Mouse (Mus musculus): Measurements from ENCODE around the gene Dop1a. TPM values are rescaled to one million over a fixed set of nuclear protein-coding genes. Genes with fewer than 3 reads are reported as not detected.

Gene Dop1a
- polyA plus RNA-seq, 1 experiment from 2014 or later = 12.5 TPM

GRCm38 (mm10) chr9:86438337-86439009, 28.5 kb upstream of the Dop1a start:
- Histone ChIP-seq H3K4me2 (replicated peaks; ENCODE audit: low read depth, low read length) (no peak overlapping the region), H3K4me3 (ENCODE audit: low read depth, low read length) (no peak overlapping the region), H3K27me3 (replicated peaks; ENCODE audit: insufficient read depth, low read length) (no peaks in the 10 kb centered on the region), H3K36me3 (ENCODE audit: insufficient read depth, low read length) (no peaks in the 10 kb centered on the region), H3K9me3 (ENCODE audit: low read length) (no peaks in the 10 kb centered on the region), H3K27ac (ENCODE audit: low read length) (no peak overlapping the region), H3K9ac (replicated peaks; ENCODE audit: low read depth) (no peak overlapping the region), H3K4me1 (ENCODE audit: insufficient read depth, low read depth, low read length) (no peaks in the 10 kb centered on the region)
- ATAC-seq (no peak), DNase-seq (ENCODE audit: low spot score) (no peak)
- WGBS = 49% methylated on average over 11 of the region's 11 CpGs
- no peak for TF ChIP-seq EP300 (IDR thresholded peaks at IDR 0.05)
- no peak for TF ChIP-seq CTCF (IDR thresholded peaks at IDR 0.05)

- H3K4me1 ChIP-seq (ENCODE audit: insufficient read depth, low read depth, low read length) = no peaks in the 10 kb centered on the region
- WGBS = 57% methylated on average over 4 of the region's 4 CpGs
- no peak overlapping the region for H3K4me2 ChIP-seq (replicated peaks; ENCODE audit: low read depth, low read length)
- no peak overlapping the region for H3K4me3 ChIP-seq (ENCODE audit: low read depth, low read length)
- H3K27ac ChIP-seq (ENCODE audit: low read length) = no peak overlapping the region
- TF ChIP-seq CTCF (IDR thresholded peaks at IDR 0.05) (no peak), EP300 (IDR thresholded peaks at IDR 0.05) (no peak)
- ATAC-seq (no peak), DNase-seq (ENCODE audit: low spot score) (no peak)
- H3K9me3 ChIP-seq (ENCODE audit: low read length) = no peaks in the 10 kb centered on the region
- H3K9ac ChIP-seq (replicated peaks; ENCODE audit: low read depth) = no peak overlapping the region
- H3K36me3 ChIP-seq (ENCODE audit: insufficient read depth, low read length) = no peaks in the 10 kb centered on the region
- H3K27me3 ChIP-seq (replicated peaks; ENCODE audit: insufficient read depth, low read length) = no peaks in the 10 kb centered on the region
Observed at GRCm38 (mm10) chr9:86442248-86442647, 24.7 kb upstream of the Dop1a start.

GRCm38 (mm10) chr9:86446847-86447246, 20.1 kb upstream of the Dop1a start:
- TF ChIP-seq EP300 (IDR thresholded peaks at IDR 0.05) = no peak
- TF ChIP-seq CTCF (IDR thresholded peaks at IDR 0.05) = no peak
- no peak overlapping the region for H3K4me3 ChIP-seq (ENCODE audit: low read depth, low read length)
- H3K36me3 ChIP-seq (ENCODE audit: insufficient read depth, low read length) = no peaks in the 10 kb centered on the region
- no peaks in the 10 kb centered on the region for H3K9me3 ChIP-seq (ENCODE audit: low read length)
- H3K27ac ChIP-seq (ENCODE audit: low read length) = no peak overlapping the region
- H3K9ac ChIP-seq (replicated peaks; ENCODE audit: low read depth) = no peak overlapping the region
- no peak for ATAC-seq
- WGBS = 73% methylated on average over 7 of the region's 7 CpGs
- DNase-seq (ENCODE audit: low spot score) = peak; percentile 32
- no peaks in the 10 kb centered on the region for H3K27me3 ChIP-seq (replicated peaks; ENCODE audit: insufficient read depth, low read length)
- H3K4me1 ChIP-seq (ENCODE audit: insufficient read depth, low read depth, low read length) = no peaks in the 10 kb centered on the region
- H3K4me2 ChIP-seq (replicated peaks; ENCODE audit: low read depth, low read length) = no peak overlapping the region

- Histone ChIP-seq H3K36me3 (ENCODE audit: insufficient read depth, low read length) (no peaks in the 10 kb centered on the region), H3K9me3 (ENCODE audit: low read length) (no peaks in the 10 kb centered on the region), H3K27ac (ENCODE audit: low read length) (no peak overlapping the region), H3K4me2 (replicated peaks; ENCODE audit: low read depth, low read length) (no peak overlapping the region), H3K4me1 (ENCODE audit: insufficient read depth, low read depth, low read length) (no peaks in the 10 kb centered on the region), H3K4me3 (ENCODE audit: low read depth, low read length) (no peak overlapping the region), H3K9ac (replicated peaks; ENCODE audit: low read depth) (no peak overlapping the region), H3K27me3 (replicated peaks; ENCODE audit: insufficient read depth, low read length) (no peaks in the 10 kb centered on the region)
- ATAC-seq (no peak), DNase-seq (ENCODE audit: low spot score) (no peak)
- WGBS = 81% methylated on average over 8 of the region's 8 CpGs
- TF ChIP-seq EP300 (IDR thresholded peaks at IDR 0.05) (no peak), CTCF (IDR thresholded peaks at IDR 0.05) (no peak)
Observed at GRCm38 (mm10) chr9:86447431-86447830, 19.5 kb upstream of the Dop1a start.

GRCm38 (mm10) chr9:86449581-86449980, 17.4 kb upstream of the Dop1a start:
- no peak overlapping the region for H3K4me2 ChIP-seq (replicated peaks; ENCODE audit: low read depth, low read length)
- peak; percentile 96 for TF ChIP-seq CTCF (IDR thresholded peaks at IDR 0.05)
- TF ChIP-seq EP300 (IDR thresholded peaks at IDR 0.05) = no peak

GRCm38 (mm10) chr9:86451094-86451493, 15.9 kb upstream of the Dop1a start:
- no peak overlapping the region for H3K4me3 ChIP-seq (ENCODE audit: low read depth, low read length)
- WGBS = 54% methylated on average over 6 of the region's 6 CpGs
- no peaks in the 10 kb centered on the region for H3K27me3 ChIP-seq (replicated peaks; ENCODE audit: insufficient read depth, low read length)
- no peak overlapping the region for H3K27ac ChIP-seq (ENCODE audit: low read length)
- TF ChIP-seq EP300 (IDR thresholded peaks at IDR 0.05) (no peak), CTCF (IDR thresholded peaks at IDR 0.05) (no peak)
- DNase-seq (ENCODE audit: low spot score) = no peak
- H3K9ac ChIP-seq (replicated peaks; ENCODE audit: low read depth) = no peak overlapping the region
- H3K4me2 ChIP-seq (replicated peaks; ENCODE audit: low read depth, low read length) = no peak overlapping the region
- no peaks in the 10 kb centered on the region for H3K36me3 ChIP-seq (ENCODE audit: insufficient read depth, low read length)
- ATAC-seq = no peak
- no peaks in the 10 kb centered on the region for H3K9me3 ChIP-seq (ENCODE audit: low read length)
- H3K4me1 ChIP-seq (ENCODE audit: insufficient read depth, low read depth, low read length) = no peaks in the 10 kb centered on the region

More at GRCm38 (mm10) chr9:86449581-86449980, 17.4 kb upstream of the Dop1a start:
- ATAC-seq (peak; percentile 58), DNase-seq (ENCODE audit: low spot score) (peak; percentile 69)
- H3K4me1 ChIP-seq (ENCODE audit: insufficient read depth, low read depth, low read length) = no peaks in the 10 kb centered on the region
- no peaks in the 10 kb centered on the region for H3K36me3 ChIP-seq (ENCODE audit: insufficient read depth, low read length)
- no peak overlapping the region for H3K27ac ChIP-seq (ENCODE audit: low read length)
- WGBS = 2% methylated on average over 11 of the region's 11 CpGs
- no peak overlapping the region for H3K4me3 ChIP-seq (ENCODE audit: low read depth, low read length)
- no peaks in the 10 kb centered on the region for H3K9me3 ChIP-seq (ENCODE audit: low read length)
- no peak overlapping the region for H3K9ac ChIP-seq (replicated peaks; ENCODE audit: low read depth)
- no peaks in the 10 kb centered on the region for H3K27me3 ChIP-seq (replicated peaks; ENCODE audit: insufficient read depth, low read length)

All from lung, postnatal 0 days (tissue).